Mouse (Mus musculus) retina, postnatal 1 day (tissue): Measurements from ENCODE around the gene A430033K04Rik.

Source experiments
- DNase-seq: peaks from one replicate; pipeline ENCODE4 v3.0.0-alpha.2; 2012

Gene A430033K04Rik

GRCm38 (mm10) chr5:138622645-138623477 is at the start of gene A430033K04Rik:
TSS of gene A430033K04Rik (plus strand) at chr5:138622859.
- DNase-seq: peak; percentile 98

- no peak for DNase-seq
Observed at GRCm38 (mm10) chr5:138587396-138587795, 35.3 kb upstream of the A430033K04Rik start.

DNA sequence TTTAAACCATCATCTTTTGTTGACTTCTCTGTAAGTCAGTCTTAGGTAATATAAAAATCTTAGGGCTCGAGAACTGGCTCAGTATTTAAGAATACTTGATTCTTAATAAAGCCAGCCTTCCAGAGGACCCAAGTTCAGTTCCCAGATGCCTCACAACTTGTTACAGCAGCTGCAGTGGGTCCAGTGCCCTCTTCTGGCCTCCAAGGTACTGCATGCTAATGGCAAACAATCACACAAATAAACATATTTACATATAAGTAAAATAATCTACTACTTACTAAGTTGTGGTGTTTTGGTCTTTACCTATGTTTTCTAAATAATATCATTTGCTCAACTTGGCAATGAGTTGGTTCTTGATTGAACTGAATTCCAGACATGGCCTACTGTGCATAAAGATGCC is 4.3 kb upstream of the A430033K04Rik start:
- DNase-seq: no peak

- peak; percentile 98 for DNase-seq
Observed at GRCm38 (mm10) chr5:138619211-138620128, 3.2 kb upstream of the A430033K04Rik start, which contains the start of gene Zfp68. TSS of gene Zfp68 (minus strand) at chr5:138619761.

DNA sequence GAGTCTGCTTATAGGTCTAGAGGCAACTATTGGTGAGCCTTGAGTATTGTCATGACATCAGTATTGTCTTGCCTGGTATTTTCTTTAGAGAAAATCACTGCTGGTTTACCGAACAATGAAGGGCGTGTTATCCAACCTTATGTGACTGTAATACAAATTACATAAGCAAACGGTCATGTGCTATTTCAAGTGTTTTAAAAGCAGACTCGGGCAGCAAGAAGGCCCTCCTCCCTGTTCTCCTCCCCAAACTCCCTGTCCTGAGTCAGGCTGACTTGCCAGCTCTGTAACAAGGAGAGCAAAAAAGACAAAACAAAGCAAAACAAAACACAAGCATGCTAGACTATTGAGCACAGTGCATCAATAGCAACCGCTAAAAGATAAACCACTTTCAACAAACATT is 1.8 kb upstream of the A430033K04Rik start:
- DNase-seq: no peak

GRCm38 (mm10) chr5:138623478-138623875 is 818 bp downstream of the A430033K04Rik start:
- DNase-seq: no peak

DNA sequence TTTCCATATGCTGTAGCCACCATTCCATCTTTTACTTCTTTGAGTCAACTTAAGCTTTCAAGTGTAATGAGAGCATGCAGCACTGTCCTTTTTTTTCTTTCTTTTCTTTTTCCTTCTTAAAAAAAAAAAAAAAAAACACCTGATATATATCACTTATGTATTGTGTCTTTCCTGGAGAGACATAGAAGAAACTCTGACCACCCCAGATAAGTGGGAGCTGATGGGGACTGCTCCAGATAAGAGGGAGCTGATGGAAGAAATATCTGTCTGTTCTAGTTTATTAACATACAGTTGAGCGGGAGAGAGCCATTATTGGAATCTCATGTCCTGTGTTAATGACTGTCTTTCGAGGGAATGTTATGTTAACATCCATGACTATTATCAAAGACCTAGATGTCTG is 13.8 kb downstream of the A430033K04Rik start:
- DNase-seq: no peak

DNA sequence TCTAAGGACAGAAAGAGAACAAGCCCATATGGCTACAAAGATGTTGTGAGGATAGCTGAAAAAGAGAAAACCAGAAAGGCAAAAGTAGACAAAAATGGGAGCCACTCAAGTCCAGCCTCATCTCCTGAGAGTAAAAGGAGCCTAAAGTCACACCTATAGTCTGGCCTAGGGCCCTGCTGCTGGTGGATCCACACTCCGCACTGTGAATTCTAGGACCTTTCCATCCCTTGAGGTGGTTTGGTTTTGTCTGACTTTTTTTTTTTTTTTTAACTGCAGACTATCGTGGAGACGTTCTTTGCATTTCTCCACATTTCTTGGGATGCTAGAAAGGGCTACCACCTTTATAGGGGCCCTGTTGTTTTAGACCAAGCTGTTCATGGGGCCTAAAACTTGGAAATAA is 18.4 kb downstream of the A430033K04Rik start:
- no peak for DNase-seq

DNA sequence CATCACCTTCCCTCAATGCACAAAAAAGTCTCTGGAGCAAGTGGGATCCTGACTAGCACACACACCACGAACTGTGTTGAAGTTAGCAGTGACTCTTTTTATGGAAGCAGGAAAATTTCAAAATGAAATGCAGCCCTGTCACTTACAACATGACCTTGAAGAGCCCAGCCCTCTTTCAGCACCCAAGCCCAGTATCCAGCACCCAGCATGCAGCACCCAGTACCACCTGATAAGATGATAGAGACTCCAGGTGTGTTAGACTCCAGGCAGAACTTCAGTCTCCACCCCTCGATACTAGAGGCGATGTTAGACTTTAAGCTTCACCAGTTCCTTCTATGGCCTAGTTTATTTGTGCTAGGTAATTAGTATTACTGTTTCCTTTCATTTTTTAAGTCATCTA is 19.1 kb downstream of the A430033K04Rik start:
- DNase-seq: no peak

- DNase-seq: no peak
Observed at GRCm38 (mm10) chr5:138652911-138653310, 30.3 kb downstream of the A430033K04Rik start.

GRCm38 (mm10) chr5:138656477-138657156 is 34.0 kb downstream of the A430033K04Rik start:
- peak; percentile 72 for DNase-seq

- no peak for DNase-seq
Observed at GRCm38 (mm10) chr5:138657407-138657806, 34.7 kb downstream of the A430033K04Rik start.

- peak; percentile 70 for DNase-seq
Observed at GRCm38 (mm10) chr5:138657854-138658253, 35.2 kb downstream of the A430033K04Rik start.

GRCm38 (mm10) chr5:138658922-138659321 is 36.3 kb downstream of the A430033K04Rik start:
- peak; percentile 87 for DNase-seq

DNA sequence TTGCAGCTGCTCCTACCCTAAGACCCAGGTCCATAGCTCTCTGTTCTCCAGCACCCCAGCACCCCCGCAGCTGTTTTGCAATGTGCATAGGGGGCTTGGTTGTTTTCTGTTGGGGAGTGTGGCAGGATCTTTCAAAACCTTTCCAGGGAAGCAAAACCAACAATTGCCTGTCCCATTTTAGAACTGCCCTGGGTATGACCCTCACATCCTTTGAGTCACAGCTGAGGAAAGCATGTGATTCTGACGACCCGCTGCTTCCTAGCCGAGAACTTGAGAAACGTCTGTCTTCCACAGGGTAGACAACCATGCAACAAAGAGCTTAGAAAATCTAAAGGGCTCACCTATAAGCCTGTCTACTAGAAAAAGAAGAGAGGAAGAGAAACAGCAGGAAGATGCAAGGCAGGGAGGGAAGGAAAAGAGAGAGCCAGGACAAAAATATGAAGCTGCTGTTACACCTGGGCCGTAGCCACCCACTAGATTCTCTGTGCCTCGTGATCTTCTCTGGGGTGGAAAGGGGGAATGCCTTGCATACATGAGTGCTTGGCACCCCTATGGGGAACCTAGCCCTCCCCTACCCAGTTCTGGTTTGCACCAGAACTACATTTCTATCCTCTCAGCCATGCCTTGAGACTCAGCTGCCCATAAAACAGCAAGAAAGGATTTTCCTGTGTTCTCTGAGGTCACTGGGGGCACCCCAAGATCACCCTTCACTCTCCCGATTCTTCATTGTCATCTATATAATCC is 60.5 kb downstream of the A430033K04Rik start:
- DNase-seq: no peak

GRCm38 (mm10) chr5:138683821-138684220 is 61.2 kb downstream of the A430033K04Rik start:
- DNase-seq: no peak

DNA sequence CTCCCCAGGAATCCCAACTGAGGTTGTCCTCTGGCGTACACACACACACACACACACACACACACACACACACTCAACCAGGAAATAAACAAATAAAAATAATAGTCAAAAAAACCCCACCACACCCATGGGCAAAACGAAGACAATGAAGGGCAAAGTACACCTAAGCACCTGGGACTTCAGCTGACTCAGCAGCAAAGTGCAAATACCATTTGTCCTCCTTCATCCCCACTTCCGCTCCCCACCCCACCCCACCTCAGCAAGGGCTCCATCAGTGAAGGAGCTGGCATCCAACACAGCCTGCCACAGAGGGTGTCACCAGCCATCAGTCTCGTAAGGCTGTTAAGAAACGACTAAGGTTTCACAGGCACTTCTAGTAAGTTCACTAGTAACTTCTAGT is 64.8 kb downstream of the A430033K04Rik start:
- DNase-seq: no peak

DNA sequence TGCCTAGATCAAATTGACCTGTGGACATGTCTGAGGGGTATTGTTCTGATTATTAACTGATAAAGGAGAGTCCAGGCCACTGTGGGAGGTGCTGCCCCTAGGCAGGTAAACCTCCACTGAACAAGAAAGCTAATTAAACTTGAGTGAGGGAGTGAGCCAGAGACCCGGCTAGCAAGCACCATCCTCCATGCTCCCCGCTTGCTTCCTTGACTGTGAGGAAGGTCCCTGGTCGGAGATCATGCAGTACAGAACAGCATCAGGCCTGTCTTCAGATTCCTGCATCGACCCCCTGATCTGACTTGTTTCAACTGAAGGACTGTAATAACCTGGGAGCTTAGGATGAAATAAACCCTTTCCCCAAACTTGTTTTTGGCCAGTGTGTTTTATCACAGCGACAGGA is 66.6 kb downstream of the A430033K04Rik start:
- DNase-seq: no peak

DNA sequence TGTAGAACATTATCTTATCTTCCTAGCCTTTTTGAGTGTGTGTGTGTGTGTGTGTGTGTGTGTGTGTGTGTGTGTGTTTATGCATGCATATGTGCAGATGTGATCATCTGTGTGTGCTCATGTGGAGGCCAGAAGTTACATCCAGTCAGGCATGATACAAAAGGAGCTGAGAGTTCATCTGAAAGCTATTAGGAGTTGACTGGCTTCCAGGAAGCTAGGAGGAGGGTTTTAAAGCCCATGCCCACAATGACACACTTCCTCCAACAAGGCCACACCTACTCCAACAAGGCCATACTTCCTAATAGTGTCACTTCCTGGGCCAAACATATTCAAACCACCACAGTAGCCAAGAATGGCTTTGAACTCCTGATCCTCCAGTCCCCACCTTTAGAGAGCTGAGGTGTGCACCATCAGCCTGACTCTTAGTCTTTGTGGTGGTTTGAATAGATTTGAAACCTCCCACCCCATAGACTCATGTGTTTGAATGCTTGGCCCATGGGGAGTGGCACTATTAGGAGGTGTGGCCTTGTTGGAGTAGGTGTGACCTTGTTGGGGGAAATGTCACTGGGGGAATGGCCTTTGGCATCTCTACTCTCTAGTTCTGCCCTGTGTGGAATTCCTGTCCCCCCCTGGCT is 70.4 kb downstream of the A430033K04Rik start:
- DNase-seq: no peak

- no peak for DNase-seq
Observed at GRCm38 (mm10) chr5:138694036-138694435, 71.4 kb downstream of the A430033K04Rik start.

- DNase-seq: no peak
Observed at GRCm38 (mm10) chr5:138694496-138695167, 72.0 kb downstream of the A430033K04Rik start.
